Comparison of ENCODE assay signal across 13 mouse cellular contexts in the genomic region with DNA sequence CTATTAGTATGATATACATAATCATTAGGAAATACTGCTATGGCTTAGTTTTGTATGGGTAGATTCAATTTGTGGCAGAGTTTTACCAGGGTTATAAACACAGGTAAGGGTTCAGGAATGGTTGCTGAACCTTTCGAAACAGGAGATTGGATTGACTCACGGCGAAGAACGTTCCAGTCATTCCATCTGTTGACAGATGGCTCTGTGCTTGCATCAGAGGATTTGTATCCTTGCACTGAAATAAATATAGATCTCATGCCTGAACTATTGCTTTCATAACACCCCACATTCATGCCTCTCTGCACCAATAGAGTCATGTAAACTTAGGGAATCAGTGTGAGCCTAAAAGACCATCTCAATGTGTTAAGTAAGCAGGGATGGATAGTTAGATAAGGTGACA. TPM values are rescaled to one million over a fixed set of nuclear protein-coding genes. Genes with fewer than 3 reads are reported as not detected.
"Had no signal": no experiment of that assay in that cellular context is flagged by ENCODE, and none has a peak within 500 bp of the region (broad histone marks: within the 10 kb centered on the region; RNA-seq: fewer than 3 reads in every experiment).

No protein-coding gene starts in this region.

- ATAC-seq: liver, postnatal 0 days; midbrain, embryonic 15.5 days had no signal

- DNase-seq: kidney, adult 2 months; kidney, postnatal 25 days; liver; liver, embryonic 13.5 days; liver, postnatal 0 days; lung, postnatal 14 days; right cerebral cortex, postnatal 4 days; spleen, adult 18-20 months; thymus, adult 18-20 months; thymus, postnatal 14 days had no signal

RNA-seq across cellular contexts. Expression of gene Emcn, which starts 4.9 kb away (rescaled TPM):
- total RNA-seq: monocyte, adult 5-6 weeks; neutrophil, adult 5-6 weeks had no signal
